Mouse (Mus musculus): ENCODE data around the gene Bend5.
A peak's percentile ranks its signal among the peaks of the same experiment; 100 is the strongest.

The Bend5 gene

DNA sequence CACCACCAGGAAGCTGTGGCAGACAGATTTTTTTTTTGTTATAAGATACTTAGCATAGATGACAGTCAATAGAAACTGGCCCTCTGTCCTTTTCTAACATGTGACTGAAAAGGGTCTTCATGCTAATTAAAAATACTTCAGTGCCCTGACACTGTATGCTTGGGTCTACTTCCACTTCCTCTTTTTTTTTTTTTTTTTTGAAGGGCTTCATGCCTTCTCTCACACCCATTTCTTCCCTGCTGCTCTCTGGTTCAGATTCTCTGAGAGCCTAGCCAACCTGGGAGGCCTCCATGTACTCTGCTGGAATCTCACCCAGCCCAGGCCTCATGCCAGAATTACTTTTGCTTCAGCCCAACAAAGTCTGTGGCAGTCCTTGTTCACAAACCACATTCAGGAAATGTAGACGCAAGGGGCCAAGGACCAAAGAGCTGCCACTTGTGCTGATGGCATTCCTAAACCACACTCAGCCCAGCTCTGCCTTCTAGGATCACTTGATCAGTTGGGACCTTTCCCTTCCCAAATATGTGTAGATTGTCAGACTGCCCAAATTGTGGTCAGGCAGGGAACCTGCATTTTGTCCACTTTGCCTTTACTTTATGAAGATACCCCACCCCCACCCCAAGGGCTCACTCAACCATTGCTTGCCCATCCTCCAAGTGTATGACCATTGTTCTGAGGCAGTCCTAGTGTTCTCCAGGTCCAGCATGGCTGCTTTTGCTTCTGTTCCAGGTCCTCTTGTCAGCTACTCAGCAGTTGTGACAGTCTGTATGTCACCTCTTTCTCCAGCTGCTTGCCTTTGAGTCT, 27.8 kb downstream of the Bend5 start:
- DNase-seq (ENCODE audit: low spot score): no peak

DNA sequence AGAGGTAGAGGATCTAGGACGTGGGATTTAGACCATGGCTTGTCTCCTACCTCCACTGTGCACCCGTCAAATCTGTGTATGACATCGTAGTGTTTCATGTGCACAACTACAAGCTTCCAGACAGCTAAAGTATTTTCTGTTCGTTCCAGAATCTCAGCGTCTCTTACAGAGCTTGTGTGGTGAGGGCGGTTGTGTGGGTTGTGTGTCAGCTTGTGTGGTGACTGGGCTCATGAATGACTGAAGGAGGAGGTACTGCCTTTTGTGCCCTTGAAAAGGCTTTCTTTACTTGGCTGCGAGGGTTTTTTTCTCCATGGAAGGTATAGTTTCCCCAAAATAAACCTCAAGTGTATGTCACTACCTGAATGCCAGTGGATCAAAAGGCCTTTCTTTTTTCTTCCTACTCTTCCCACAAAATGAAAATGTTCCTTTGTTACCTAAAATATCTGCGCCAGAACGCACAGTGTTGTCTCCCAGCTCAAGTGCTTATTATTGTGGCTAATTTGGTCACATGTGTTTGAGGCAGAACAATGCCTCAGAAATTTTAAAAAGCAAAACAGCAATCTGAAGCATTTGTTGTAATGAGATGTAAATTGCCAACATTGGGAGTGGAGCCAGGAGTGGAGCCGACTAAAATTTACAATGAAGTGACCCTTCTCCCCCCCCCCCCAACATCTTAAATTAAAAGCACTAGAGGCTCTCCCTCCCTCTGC, 29.3 kb downstream of the Bend5 start:
- no peak for DNase-seq (ENCODE audit: low spot score)

DNA sequence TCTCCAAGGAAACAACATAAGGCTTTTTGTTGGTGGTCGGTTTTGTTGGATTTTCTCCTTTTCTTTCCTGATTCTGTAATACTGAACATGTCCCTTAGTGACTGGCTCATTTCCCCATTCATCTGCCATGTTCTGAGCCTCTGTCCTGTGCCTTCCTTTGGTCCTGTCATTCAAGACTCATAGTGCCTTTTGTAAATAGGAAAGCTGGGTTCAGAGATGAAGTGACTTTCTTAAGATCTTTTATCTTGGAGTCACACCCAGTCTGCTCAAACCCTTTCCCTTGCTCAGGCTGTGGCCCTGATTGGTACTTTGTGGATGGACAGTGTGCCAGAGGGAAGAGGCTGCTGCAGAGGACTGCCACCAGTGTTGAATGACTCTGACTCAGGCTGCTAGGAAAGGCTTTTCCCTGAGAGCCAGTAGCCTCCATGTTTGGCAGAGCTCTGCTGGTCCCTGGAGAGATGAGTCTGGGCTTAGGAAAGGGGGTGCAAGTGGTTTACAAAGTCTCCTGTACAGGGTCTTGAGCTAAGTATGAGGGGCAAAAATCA, 29.9 kb downstream of the Bend5 start:
- no peak for DNase-seq (ENCODE audit: low spot score)

DNA sequence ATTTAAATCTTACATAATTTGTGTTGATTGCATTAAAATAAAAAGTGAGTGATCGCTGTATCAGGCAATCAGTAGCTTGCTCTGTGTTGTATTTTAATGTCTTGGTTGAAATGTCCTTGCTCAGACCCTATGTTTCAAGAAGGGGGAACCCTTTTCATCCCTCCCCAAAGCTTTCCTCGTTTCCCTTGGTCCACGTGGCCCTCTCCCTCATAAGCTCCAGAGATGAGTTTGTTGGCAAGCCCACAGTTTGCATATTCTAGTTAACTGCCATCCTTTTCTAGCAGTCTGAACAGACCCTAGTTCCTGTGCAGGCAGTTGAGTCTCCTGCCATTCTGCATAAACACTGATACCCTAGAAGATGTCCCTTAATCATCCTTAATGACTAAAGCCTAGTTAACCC, 33.1 kb downstream of the Bend5 start:
- no peak for DNase-seq (ENCODE audit: low spot score)

DNA sequence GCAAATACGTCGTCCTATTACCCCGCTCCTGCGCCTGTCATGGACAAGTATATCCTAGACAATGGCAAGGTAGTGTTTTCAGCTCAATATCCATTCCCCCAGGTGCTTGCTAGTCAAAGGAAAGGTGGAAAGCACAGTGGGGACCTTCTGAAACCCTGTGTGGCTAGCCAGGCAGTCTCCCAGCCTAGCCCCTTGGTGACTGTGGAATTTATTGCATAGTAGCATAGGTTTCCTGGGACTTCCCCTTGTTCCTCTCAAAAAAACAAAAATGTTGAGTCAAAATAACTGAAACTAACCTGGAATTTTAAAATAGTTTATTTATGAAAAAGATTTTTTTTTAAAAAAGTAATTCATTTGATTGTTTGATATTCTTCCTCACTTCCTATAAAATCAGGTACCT, 33.8 kb downstream of the Bend5 start:
- no peak for DNase-seq (ENCODE audit: low spot score)

DNA sequence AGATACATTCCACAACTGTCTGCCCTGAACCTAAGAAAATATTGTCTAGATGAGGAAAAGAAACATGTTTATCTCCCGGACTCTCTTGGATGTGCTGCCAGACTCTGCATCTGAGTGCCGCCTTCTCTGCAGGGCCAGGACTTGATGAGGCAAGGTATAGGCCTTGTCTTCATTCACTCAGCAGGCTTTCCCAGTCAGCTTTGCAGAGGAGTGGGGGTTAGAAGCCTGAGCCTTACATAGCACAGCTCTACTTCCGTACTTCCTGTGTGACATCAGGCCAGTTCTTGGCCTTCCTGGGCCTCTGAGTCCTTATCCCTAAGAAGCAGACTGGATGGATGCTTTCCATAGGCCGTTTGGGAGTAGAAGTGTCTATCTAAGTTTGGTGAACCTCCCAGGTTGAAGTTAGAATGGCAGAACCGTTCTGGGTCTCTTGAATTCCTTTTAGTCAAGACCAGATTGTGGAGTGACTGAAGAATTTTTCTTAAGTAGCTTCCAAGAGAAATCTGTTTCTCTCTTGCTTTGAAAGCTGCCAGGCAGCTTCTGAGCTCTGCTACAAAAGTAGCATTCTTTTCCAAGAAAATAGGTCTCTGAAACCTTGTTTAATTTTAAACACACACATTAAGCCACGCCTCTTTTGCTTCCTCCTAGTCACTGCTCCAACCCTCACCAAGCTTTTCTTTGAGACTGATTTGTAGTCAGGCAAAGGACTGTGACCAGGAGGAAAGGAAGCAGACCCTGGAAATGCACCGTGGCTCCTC, 34.8 kb downstream of the Bend5 start:
- no peak for DNase-seq (ENCODE audit: low spot score)

DNA sequence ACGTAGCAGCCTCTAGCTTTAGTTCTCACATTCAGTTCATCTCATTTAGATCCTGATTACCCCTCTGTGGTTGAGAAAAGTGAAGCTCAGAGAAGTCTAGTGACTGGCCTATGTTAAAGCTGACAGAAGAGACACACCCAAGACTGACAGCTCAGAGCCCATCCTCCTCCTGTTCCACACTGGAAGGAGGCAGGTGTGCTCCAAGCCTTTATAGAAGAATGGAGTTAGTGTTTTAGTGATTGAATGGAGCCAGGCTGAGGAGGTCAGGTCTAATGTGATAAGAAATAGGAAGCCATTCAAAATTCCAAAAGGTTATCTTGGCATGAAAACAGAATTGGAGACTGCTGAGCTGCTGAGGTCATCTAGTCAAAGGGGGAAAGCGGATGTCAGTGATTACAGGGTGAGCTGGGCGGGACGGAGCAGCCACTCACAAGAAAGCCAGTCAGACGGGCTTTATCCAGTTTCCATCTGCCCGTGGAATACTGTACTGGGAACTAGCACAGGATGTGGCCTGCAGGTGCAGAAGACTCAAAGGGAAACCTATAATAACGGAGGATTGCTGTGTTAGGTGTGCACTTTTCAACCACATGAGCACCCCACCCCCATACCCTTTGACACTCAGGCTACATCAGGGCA, 36.6 kb downstream of the Bend5 start:
- DNase-seq (ENCODE audit: low spot score): no peak

DNA sequence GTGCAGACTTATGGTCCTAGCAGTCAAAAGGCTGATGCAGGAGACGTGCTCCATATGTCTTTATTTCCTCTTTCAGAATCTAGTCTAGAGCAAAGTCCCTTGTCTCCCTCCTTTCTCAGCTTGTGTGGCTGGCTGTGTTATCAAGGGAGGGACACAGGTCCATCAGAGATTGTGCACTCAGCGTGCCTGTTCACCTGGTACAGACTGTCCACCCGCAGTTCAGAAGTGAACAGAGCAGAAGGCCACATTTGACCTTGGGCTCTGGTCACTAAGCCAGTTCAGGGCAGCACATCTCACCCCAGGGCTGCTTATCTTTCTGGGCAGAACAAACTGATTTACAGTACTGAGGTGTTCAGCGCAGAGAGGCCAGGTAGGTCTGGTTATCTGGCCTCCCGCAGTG, 37.4 kb downstream of the Bend5 start:
- no peak for DNase-seq (ENCODE audit: low spot score)

DNA sequence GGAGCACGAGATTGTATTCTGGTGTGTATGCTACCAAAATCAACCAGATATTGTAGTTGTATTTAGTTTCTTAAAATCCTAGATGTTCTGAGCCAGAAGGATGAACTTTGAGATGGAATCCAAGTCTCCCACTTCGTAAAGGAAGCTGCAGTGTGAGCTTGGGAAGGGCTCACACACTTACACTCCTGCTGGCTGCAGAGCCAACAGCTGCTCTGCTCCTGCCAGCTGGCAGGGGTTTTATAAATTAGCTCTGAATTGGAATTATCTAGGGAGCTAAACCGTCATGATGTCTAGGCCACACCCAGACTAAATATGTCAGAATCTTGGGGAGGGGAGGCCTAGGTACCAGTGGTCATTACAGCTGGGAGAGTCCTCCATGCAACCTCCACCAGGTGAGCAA, 38.5 kb downstream of the Bend5 start:
- no peak for DNase-seq (ENCODE audit: low spot score)

DNA sequence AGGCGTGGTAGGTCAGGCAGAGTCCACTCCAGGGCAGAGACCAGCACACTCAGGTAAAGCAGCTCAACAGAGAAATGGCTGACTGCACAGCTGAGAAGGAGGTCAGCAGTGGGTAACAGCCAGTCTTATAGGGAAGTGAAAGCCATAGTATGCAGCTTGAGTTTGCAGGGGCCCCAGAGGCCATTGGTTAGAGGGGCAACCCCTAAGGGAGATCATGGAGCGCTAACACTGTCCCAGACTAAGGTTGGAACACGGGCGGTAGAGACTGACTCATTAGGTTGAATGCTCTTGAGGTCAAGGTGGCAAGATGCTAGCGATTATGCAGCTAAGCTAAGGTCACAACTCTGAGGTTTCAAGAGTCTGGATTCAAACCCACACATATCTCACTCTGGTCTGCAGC, 40.8 kb downstream of the Bend5 start:
- DNase-seq (ENCODE audit: low spot score): no peak

DNA sequence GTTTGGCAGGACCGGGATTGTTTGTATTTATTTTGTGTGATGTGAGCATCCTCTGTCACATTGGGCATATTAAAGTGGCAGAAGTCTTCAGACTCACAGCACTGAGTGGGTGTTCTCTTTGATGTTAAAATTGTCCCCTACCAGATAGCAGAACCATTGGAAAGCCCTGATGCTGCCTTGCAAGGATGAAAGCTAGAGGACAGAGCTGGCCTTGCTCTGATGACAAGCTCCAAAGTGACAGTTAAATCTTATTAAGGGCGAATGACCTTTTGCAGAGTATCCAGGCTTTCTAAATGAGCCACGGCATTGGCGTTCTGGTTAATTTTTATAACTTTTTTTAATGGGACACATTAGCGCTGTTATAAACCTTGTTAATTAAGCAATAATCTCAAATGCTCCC, 42.8 kb downstream of the Bend5 start:
- DNase-seq (ENCODE audit: low spot score): no peak

DNA sequence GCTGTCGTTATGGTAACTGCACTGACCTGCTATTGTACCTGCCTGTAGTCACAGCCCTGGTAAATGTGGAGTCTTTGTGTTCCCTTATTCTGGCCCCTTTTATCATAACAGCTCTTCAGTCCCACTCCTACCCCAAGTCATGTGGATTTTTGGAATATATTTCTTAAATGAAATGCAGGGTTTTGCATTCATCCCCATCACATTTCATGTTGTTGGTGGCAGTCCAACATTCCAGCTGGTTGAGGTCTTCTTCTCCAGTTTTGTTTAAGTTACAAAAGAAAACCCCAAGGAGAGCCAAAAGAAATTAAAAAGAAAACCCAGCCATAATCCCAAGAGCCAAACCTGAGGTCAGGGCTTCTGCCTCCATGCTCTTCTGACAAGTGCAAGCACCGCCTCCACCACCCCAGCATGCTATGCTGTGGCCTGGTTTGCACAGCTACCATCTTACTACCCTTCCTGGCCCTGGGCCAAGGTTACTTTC, 52.5 kb downstream of the Bend5 start:
- no peak for DNase-seq (ENCODE audit: low spot score)

DNA sequence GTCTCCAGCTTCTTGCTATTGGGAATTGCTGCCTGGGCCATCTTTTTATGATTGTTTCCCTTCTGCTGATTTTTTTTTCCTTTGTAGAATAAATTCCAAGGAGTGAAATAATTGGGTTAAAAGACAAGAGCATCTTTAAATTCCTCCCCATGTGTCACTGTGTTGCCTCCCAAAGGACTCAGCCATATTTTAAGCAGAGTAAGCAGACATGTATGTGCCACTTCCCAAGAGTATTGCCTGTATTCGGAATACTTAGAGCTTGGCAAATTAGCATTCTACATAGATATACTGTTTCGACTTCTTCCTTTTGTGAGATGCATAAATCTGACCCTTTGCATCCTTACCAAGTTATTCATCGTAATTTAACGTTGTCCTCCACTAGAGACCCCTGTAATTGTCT, 53.0 kb downstream of the Bend5 start:
- DNase-seq (ENCODE audit: low spot score): no peak

DNA sequence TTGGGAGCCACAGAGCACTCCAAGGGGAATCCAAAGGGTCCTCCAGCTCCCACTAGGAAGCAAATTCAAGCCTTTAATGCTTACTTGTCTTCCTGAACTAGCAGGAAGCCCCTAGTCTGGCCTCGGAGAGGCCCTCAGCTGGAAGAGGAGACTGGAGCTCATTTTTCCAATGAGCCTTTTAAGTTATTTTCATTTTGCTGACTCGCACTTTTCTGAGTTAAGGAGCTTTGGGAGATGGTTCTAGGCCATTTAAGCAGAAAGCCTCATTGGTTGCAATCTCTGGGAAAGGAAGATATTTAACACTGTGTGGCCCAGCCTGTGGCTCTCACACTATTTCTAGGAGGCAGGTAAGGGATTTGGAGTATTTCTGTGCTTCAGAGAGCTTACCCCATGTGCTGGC, 55.0 kb downstream of the Bend5 start:
- no peak for DNase-seq (ENCODE audit: low spot score)

DNA sequence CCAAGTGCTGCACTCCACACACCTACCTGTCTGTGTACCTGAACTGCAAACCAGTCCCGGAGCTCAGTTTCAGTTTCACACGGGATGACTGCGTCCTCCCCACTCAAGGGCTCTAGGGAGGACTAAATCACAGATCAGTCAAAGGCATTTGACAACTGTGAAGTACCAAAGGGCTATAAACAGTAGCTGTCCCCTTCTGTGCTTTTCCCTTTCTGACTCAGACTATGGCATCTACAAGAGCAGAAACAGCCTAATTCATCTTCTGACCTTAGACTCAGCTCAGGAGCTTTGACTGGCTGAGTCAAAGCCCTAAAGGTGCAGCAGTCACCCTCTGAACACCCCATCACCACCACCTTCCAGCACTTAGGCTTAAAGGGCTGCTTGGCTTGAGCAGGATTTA, 56.9 kb downstream of the Bend5 start:
- DNase-seq (ENCODE audit: low spot score): no peak

DNA sequence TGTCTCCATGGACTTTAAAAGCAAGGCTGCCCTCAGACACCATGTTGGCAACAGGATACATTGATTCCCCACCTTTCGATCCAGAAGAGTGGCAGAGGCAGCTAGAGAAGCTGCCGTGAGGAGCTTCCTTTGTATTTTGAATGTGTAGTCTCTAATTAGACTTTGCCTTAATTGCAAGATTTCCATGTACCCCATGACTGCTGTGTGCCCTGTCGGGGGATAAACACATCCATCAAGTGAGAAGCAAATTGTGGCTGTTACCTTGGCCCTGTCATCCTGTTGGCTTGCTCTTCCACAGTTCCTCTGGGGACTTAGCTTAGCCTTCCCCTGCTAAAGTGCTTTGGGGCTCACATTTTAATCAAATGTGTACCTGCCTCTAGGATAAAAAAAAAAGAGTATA, 57.7 kb downstream of the Bend5 start:
- DNase-seq (ENCODE audit: low spot score): no peak

DNA sequence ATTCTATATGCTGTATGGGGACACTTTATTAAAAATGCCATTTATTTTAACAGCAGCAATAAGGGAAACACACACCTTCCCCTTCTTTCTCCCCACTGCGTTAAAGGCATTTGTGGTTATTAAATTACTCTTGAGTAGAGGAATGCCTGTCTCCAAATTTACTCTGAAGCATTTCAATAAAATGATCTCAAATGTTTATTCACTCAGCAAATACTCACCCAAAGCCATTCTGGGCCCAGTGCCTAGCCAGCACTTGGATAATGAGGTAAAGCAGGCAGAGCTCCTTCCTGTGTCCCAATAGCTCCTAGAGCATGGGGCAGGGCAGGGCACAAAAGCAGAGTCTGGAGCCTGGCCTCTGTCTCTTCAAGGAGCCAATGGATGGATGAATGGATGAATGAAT, 58.2 kb downstream of the Bend5 start:
- no peak for DNase-seq (ENCODE audit: low spot score)

DNA sequence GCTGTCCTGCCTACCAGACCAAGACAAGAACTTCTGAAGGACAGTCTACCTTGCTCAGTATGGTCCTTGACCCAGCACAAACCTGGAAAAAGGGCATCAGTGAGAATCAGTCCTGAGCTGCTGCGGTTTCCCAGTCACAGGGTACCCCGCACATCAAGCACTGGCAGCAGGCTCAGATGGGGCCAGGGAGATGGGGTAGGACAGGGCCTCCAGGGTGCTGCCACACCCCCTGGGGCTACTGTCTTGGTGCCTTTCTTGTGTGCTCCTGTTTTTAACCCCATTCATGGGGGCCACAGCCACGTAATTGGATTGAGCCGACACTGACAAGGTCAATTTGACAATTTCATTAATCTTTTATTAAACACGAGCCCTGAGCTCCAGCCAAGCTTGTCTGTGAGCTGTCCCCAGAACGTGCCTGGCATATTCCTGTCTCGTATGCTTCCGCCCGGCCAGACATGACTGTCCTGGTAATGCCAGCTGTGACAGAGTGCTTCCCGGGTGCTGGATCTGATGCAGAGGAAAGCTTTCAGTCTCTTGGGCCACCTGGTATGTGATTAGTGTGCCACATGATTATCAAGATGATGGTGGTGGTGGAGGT, 60.7 kb downstream of the Bend5 start:
- peak; percentile 25 for DNase-seq (ENCODE audit: low spot score)

DNA sequence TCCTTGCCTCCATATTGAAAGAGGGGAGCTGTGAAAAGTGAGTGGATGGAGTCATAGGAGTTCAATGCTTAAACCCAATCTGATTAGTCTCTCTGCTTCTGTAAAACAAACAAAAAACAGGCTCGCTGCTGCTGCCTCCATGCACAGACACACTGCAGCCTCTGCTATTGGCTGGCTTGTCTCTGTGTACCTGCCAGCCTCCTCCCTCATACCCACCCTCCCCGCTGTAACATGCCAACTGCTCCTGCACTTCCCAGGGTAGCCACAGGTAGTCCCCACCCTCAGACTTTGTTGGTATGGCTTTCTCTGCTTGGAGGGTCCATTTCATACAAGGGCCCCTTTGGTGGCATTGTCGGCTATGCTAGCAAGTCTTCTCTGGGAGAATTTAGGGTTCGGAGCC, 62.7 kb downstream of the Bend5 start:
- no peak for DNase-seq (ENCODE audit: low spot score)

DNA sequence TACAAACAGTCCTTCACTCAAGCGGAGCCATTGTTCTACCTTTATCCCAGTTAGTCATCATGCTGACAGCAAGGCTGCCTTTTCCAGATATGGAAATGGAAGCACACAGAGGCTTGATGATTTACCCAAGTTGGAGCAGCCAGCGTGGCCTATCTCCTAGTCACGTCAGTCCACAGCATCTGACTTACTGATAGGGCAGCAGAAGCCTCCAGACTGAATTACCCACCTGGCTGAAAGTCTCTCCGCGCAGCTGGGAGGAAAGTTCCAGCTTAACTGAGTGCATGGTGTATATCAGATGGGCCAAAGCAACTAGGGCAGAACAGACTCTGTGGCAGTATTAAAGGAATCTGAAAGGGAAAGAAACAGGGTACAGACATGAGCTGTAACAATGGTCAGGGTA, 68.7 kb downstream of the Bend5 start:
- DNase-seq (ENCODE audit: low spot score): no peak

DNA sequence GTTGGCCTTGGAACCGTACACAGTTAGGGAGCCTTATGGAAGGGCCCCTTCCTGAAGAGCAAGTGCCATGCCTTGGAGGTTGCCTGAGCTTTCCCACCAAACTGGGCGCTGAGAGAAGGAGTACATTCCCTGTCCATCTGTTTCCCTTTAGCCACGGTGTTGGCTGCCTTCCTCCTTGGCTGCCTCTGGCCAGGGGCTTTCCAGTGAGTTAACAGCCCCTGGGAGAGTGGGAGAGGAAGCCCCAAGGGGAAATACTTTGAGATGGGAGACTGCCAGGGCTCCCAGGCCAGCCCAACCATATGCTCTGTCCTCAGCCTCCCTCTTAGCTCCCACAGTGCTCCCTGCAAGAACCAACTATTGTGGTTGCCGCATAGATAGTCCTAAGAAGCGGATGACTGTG, 70.4 kb downstream of the Bend5 start:
- DNase-seq (ENCODE audit: low spot score): no peak

DNA sequence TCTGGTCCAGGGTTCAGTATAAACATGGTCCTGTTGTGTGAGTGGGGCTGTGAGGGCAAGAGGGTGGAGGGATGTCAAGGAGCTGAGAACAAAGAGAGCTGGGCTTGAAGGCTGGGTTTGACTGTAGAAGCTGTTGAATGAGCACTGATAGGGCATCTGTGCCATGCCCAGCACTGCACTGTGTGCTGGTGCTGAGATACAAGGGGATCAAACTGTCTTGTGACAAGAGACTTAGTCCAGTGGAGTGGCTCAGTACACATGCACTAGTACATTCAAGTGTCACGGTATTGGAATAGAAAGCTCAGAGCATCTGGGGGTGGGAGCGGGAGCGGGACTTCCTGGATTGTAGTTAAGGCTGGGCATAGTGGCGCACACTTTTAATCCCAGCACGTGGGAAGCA, 71.4 kb downstream of the Bend5 start:
- DNase-seq (ENCODE audit: low spot score): no peak
